Mouse (Mus musculus) midbrain, embryonic 14.5 days (tissue): Measurements from ENCODE around the gene Tbl3. TPM values are rescaled to one million over a fixed set of nuclear protein-coding genes. Genes with fewer than 3 reads are reported as not detected.

Experiments used
- ATAC-seq: fragments of 200-750 bp; cut with Nextera tagmentation; 2 replicates; pipeline ENCODE4 v1.8.0; 2017; ENCODE audit warnings: moderate number of reproducible peaks, moderate library complexity; ENCODE audit not compliant: low FRiP score, low TSS enrichment
- DNase-seq: peaks from one replicate; pipeline ENCODE4 v3.0.0-alpha.2; 2015
- H3K27ac ChIP-seq: fragments of 300-500 bp; sonication (generic); replicated peaks from 2 replicates; pipeline ENCODE4 v1.5.1; 2014; ENCODE audit warnings: mild to moderate bottlenecking, low read depth, low read length, moderate library complexity
- H3K27me3 ChIP-seq: fragments of 300-500 bp; sonication (generic); 2 replicates; pipeline ENCODE4 v1.6.1; 2014; ENCODE audit warnings: low read length, control low read depth, mixed read lengths; ENCODE audit not compliant: control insufficient read depth, insufficient read depth
- H3K36me3 ChIP-seq: fragments of 300-500 bp; sonication (generic); 2 replicates; pipeline ENCODE4 v1.6.1; 2014; ENCODE audit warnings: low read length, control low read depth; ENCODE audit not compliant: control insufficient read depth, insufficient read depth
- H3K4me1 ChIP-seq: fragments of 300-500 bp; sonication (generic); 2 replicates; pipeline ENCODE4 v1.6.1; 2014; ENCODE audit warnings: mild to moderate bottlenecking, antibody characterized with exemption, low read length, control low read depth; ENCODE audit not compliant: control insufficient read depth, insufficient read depth
- H3K4me2 ChIP-seq: fragments of 300-500 bp; sonication (generic); 2 replicates; pipeline ENCODE4 v1.6.1; 2014; ENCODE audit warnings: mild to moderate bottlenecking, low read length, moderate library complexity
- H3K4me3 ChIP-seq: fragments of 300-500 bp; sonication (generic); replicated peaks from 2 replicates; pipeline ENCODE4 v1.5.1; 2014; ENCODE audit warnings: low read depth, low read length
- H3K9ac ChIP-seq: fragments of 300-500 bp; sonication (generic); replicated peaks from 2 replicates; pipeline ENCODE4 v1.6.1; 2014; ENCODE audit warnings: mild to moderate bottlenecking, low read length, moderate library complexity
- H3K9me3 ChIP-seq: fragments of 300-500 bp; sonication (generic); 2 replicates; pipeline ENCODE4 v1.6.1; 2016; ENCODE audit warnings: low read length, control low read depth, mixed read lengths; ENCODE audit not compliant: control insufficient read depth
- WGBS: fragments of 180-500 bp; shearing (Covaris S2); extraction: QIAGEN DNeasy Blood & Tissue Kit; methylation state at CpG from one replicate; pipeline ENCODE4 v1.1.7; 2014; 5-methylcytosine and 5-hydroxymethylcytosine counted together
- polyA plus RNA-seq: library from polyadenylated mRNA; unstranded; fragments of >200 nt; fragmentation: Nextera tagmentation; extraction: Ambion mirVana; gene quantifications from 2 replicates; pipeline ENCODE4 v1.2.1, GENCODE M21; 2014

Gene Tbl3
- polyA plus RNA-seq, 1 experiment from 2014 or later: 73.0 TPM

DNA sequence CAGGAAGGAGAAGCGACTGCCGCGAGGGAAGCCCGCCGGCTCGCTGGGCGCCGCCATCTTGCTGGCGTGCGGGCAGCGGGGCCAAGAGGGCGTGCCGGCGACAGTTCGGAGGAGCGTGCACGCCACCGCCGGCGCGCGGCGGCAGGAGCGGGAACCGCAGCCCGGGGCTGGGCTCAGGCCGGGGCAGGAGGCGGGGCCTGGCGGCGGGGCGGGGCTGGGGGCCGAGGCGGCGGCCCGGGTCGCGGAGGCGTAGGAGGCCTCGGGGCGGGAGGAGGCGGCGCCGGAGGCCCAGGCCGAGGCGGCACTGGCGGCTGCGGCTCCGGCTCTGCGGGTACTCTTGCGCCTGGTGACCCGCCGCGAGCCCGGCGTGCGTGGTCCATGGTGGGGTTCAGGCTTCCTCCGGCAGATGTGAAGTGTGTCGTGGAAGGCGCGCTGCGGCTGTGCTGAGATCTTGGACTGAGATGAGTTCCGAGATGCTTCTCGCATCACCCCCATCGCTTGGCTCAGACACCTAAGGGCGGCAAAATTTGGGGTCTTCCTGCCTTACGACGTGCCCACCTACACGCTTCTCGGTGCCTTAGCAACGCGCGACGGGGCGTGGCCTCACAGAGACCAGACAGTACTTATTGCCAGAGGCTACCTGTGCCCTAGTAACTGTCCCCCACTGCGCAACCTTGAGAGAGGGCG lies 11.3 kb downstream of the Tbl3 start, which contains the start of the genes Gfer and Noxo1:
TSS of gene Gfer (minus strand) at position 146 of the 687 bp plus-strand sequence.
TSS of gene Noxo1 (plus strand) at position 224 of the 687 bp plus-strand sequence.
- Histone ChIP-seq H3K36me3 (peaks cover 36% of the 10 kb centered on the region), H3K4me1 (peaks cover 14% of the 10 kb centered on the region; the same call in 1 of the 2 replicates), H3K27me3 (no peaks in the 10 kb centered on the region), H3K27ac (peak within 1 kb of the TSS; percentile 92), H3K4me3 (peak within 1 kb of the TSS; percentile 73), H3K4me2 (peak within 1 kb of the TSS; percentile 77), H3K9ac (peak within 1 kb of the TSS; percentile 76), H3K9me3 (no peaks in the 10 kb centered on the region)
- under 1% methylated on average over 75 of the region's 76 CpGs for WGBS
- ATAC-seq: peak; percentile 93
- DNase-seq: peak; percentile 94

- H3K4me1 ChIP-seq: peaks cover 21% of the 10 kb centered on the region
These were observed 12.0 kb downstream of the Tbl3 start for GRCm38 (mm10) chr17:24695326-24696010.

GRCm38 (mm10) chr17:24692385-24692784 lies 15.1 kb downstream of the Tbl3 start:
- 94% methylated on average over 5 of the region's 5 CpGs for WGBS
- ATAC-seq (no peak), DNase-seq (no peak)
- Histone ChIP-seq H3K9ac (no peak overlapping the region), H3K27ac (no peak overlapping the region), H3K4me3 (no peak overlapping the region), H3K4me1 (peaks cover 40% of the 10 kb centered on the region), H3K36me3 (peaks cover 14% of the 10 kb centered on the region), H3K4me2 (no peak overlapping the region), H3K27me3 (peaks cover 21% of the 10 kb centered on the region; the same call in 1 of the 2 replicates), H3K9me3 (no peaks in the 10 kb centered on the region)

More at GRCm38 (mm10) chr17:24695326-24696010, 12.0 kb downstream of the Tbl3 start:
- Histone ChIP-seq H3K27ac (peak overlapping the region; percentile 92), H3K36me3 (peaks cover 29% of the 10 kb centered on the region), H3K9ac (peak overlapping the region; percentile 76), H3K27me3 (peaks cover 4% of the 10 kb centered on the region; the same call in 1 of the 2 replicates), H3K4me3 (peak overlapping the region; percentile 73), H3K4me2 (peak overlapping the region; percentile 77), H3K9me3 (no peaks in the 10 kb centered on the region)
- peak; percentile 38 for ATAC-seq
- 7% methylated on average over 51 of the region's 51 CpGs for WGBS
- DNase-seq: no peak

- Histone ChIP-seq H3K27ac (peak within 1 kb of the TSS; percentile 91), H3K4me1 (peaks cover 29% of the 10 kb centered on the region), H3K9me3 (no peaks in the 10 kb centered on the region), H3K9ac (peak within 1 kb of the TSS; percentile 93), H3K27me3 (peaks cover 24% of the 10 kb centered on the region; the same call in 1 of the 2 replicates), H3K36me3 (peaks cover 14% of the 10 kb centered on the region), H3K4me2 (peak within 1 kb of the TSS; percentile 75), H3K4me3 (peak within 1 kb of the TSS; percentile 73)
- peak; percentile 66 for ATAC-seq
- DNase-seq: peak; percentile 80
- WGBS: under 1% methylated on average over 50 of the region's 55 CpGs
These were observed 18.0 kb downstream of the Tbl3 start, which contains the start of gene Syngr3 for GRCm38 (mm10) chr17:24689251-24690081. Gene Syngr3, minus strand, starts transcription at chr17:24689955.

DNA sequence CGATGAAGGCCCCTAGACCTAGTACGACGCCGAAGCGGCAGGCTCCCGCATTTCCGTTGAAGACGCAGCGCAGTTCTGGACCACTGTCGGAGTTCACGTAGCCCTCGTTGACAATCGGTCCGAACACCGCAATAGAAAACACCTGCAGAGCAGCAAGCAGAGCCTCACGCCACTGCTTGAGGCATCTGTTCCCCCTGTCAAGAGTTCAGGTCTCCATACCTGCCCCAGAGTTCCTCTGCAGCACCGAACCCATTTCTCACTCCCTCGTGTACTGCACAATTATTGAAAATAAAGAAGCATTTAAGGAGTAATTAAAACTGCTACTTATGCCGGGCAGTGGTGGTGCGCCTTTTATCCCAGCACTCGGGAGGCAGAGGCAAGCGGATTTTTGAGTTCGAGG lies 19.9 kb downstream of the Tbl3 start:
- no peak overlapping the region for H3K27ac ChIP-seq
- no peak for ATAC-seq
- H3K9ac ChIP-seq: peak overlapping the region; percentile 31; the same call in 1 of the 2 replicates
- peak overlapping the region; percentile 75 for H3K4me2 ChIP-seq
- peak overlapping the region; percentile 28 for H3K4me3 ChIP-seq
- peaks cover 29% of the 10 kb centered on the region for H3K4me1 ChIP-seq
- no peak for DNase-seq
- H3K9me3 ChIP-seq: no peaks in the 10 kb centered on the region
- H3K27me3 ChIP-seq: peaks cover 24% of the 10 kb centered on the region; the same call in 1 of the 2 replicates
- H3K36me3 ChIP-seq: peaks cover 6% of the 10 kb centered on the region
- 20% methylated on average over 23 of the region's 23 CpGs for WGBS

DNA sequence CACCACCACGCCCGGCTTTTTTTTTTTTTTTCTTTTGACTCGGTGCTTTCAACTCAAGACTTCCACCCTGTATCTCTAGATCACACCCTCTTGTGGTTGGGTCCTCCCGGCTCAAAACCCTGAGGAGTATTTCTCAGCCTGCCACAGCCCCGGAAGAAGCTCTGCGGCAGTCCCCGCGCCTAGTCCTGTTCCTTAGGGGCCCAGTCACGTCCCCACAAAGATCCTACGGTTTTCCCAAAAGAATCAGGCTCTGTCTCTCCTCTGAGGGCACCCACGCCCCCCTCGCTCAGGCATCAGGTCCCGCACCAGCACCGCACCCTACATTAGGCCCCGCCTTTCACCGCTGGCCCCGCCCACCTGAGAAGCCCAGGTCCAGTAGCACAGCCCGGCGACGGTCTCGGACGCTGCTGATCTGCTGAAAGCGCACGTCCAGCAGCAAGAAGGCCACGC lies 20.3 kb downstream of the Tbl3 start:
- Histone ChIP-seq H3K36me3 (peaks cover 2% of the 10 kb centered on the region), H3K9ac (peak overlapping the region; percentile 31; the same call in 1 of the 2 replicates), H3K4me1 (peaks cover 29% of the 10 kb centered on the region), H3K9me3 (no peaks in the 10 kb centered on the region), H3K27ac (no peak overlapping the region), H3K4me2 (peak overlapping the region; percentile 75), H3K4me3 (peak overlapping the region; percentile 28), H3K27me3 (peaks cover 24% of the 10 kb centered on the region; the same call in 1 of the 2 replicates)
- no peak for ATAC-seq
- WGBS: 1% methylated on average over 25 of the region's 25 CpGs
- peak; percentile 45 for DNase-seq

DNA sequence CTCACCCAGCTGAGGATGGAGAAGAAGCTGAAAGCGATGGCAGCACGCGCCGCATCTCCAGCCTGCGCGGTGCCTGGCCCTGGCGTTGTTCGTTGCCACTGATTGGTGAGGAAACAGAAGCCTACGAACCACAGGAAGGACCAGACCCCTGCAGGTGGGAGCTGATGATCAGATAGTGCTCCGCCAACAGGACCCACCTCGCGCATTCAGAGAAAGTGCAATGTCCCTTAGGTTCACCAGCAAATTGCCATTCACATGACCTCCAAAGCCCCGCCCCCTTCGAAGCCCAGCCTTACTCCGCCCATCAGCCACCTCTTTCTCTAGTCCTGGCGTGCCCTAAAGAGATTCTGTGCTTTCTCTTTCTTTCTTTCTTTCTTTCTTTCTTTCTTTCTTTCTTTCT lies 20.9 kb downstream of the Tbl3 start:
- Histone ChIP-seq H3K27me3 (peaks cover 24% of the 10 kb centered on the region; the same call in 1 of the 2 replicates), H3K27ac (no peak overlapping the region), H3K9ac (no peak overlapping the region), H3K4me2 (no peak overlapping the region), H3K4me3 (no peak overlapping the region), H3K9me3 (no peaks in the 10 kb centered on the region), H3K4me1 (peaks cover 29% of the 10 kb centered on the region), H3K36me3 (peaks cover 6% of the 10 kb centered on the region)
- WGBS: 31% methylated on average over 16 of the region's 16 CpGs
- ATAC-seq (no peak), DNase-seq (no peak)

- Histone ChIP-seq H3K27ac (no peak overlapping the region), H3K9me3 (no peaks in the 10 kb centered on the region), H3K4me2 (no peak overlapping the region), H3K4me1 (no peaks in the 10 kb centered on the region), H3K27me3 (no peaks in the 10 kb centered on the region), H3K36me3 (peaks cover 57% of the 10 kb centered on the region), H3K9ac (no peak overlapping the region), H3K4me3 (no peak overlapping the region)
- 92% methylated on average over 24 of the region's 24 CpGs for WGBS
- DNase-seq (no peak), ATAC-seq (no peak)
These were observed 29.9 kb downstream of the Tbl3 start for GRCm38 (mm10) chr17:24677500-24678080.
